Mouse (Mus musculus): ENCODE data around the gene Sptb.

The Sptb gene

Small RNA genes lying within 50 kb of the gene (microRNA-seq; reads per million reads assigned to microRNA genes)
- gene Mir5135: 0 to 0.12 reads per million in 2 experiments
